Mouse (Mus musculus) CH12.LX (cell line): Measurements from ENCODE around the gene Lrrc28.

Source experiments
- BHLHE40 ChIP-seq: IDR thresholded peaks from 2 replicates; pipeline ENCODE4 v1.6.1; 2011; ENCODE audit warnings: mild to moderate bottlenecking, low read depth, low read length, improper control_type of control experiment
- CTCF ChIP-seq, 2 experiments: IDR thresholded peaks in 1 of 2; conservative IDR thresholded peaks in 1 of 2; 2 replicates each; pipeline ENCODE4 v1.5.1; 2011 to 2012; ENCODE audit warnings: low read depth in 2 of 2, low read length in 2 of 2, improper control_type of control experiment in 1 of 2, inconsistent platforms in 1 of 2, mild to moderate bottlenecking in 1 of 2, moderate library complexity in 1 of 2
- E2F4 ChIP-seq: IDR thresholded peaks from 2 replicates; pipeline ENCODE4 v1.6.1; 2011; ENCODE audit warnings: low read depth, low read length, improper control_type of control experiment; ENCODE audit not compliant: insufficient replicate concordance
- EP300 ChIP-seq: IDR thresholded peaks from 2 replicates; pipeline ENCODE4 v1.6.1; 2011; ENCODE audit warnings: low read length, improper control_type of control experiment
- JUND ChIP-seq: conservative IDR thresholded peaks from 2 replicates; pipeline ENCODE4 v1.6.1; 2011; ENCODE audit warnings: low read depth, low read length, improper control_type of control experiment
- MAZ ChIP-seq: IDR thresholded peaks from 2 replicates; pipeline ENCODE4 v1.6.1; 2012; ENCODE audit warnings: low read depth, mild to moderate bottlenecking, inconsistent platforms, low read length, improper control_type of control experiment, moderate library complexity
- MXI1 ChIP-seq: IDR thresholded peaks from 2 replicates; pipeline ENCODE4 v1.6.1; 2011; ENCODE audit warnings: mild to moderate bottlenecking, low read depth, low read length, improper control_type of control experiment
- PAX5 ChIP-seq: IDR thresholded peaks from 2 replicates; pipeline ENCODE4 v1.6.1; 2012; ENCODE audit warnings: low read length, inconsistent platforms, mixed read lengths
- USF1 ChIP-seq: IDR thresholded peaks from 2 replicates; pipeline ENCODE4 v1.6.1; 2014; ENCODE audit warnings: low read depth, mild to moderate bottlenecking, inconsistent platforms, low read length, improper control_type of control experiment

DNA sequence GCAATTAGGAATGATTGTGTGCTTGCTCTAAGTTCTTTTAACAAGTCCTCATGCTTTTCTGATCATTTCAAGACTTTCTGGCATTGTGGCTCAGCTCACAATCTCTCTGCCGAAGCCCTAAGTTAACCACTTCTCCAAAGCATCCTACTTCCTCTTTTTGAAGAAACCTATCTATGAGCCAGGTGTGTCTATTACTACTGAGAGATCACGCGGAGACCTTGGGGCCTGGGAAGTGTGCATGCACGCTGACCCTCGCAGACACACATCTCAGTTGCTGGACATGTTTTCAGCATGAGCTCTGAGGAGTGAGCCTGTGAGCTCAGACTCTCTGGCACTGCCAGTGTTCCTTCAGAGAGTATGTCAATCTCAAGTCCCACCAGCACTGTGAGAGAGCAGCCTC lies 98.8 kb downstream of the Lrrc28 start:
- TF ChIP-seq MXI1 (no peak), PAX5 (no peak), JUND (no peak), USF1 (no peak), CTCF (conservative IDR thresholded peaks at IDR 0.05 in 1 of 2, IDR thresholded peaks at IDR 0.05 in 1 of 2; ENCODE audit: low read depth in 2 of 2, low read length in 2 of 2) (no peak), MAZ (no peak), EP300 (peak; percentile 82), BHLHE40 (peak; percentile 39; the same call in 1 of the 2 replicates), E2F4 (no peak)
